Mouse (Mus musculus) urinary bladder, postnatal 4 days (tissue): ENCODE measurements around the gene Hipk1.

Experiments
- DNase-seq, 2 experiments: peaks; one replicate each; pipeline ENCODE4 v3.0.0; 2021 to 2022; ENCODE audit warnings: low spot score in 2 of 2

Hipk1 gene

DNA sequence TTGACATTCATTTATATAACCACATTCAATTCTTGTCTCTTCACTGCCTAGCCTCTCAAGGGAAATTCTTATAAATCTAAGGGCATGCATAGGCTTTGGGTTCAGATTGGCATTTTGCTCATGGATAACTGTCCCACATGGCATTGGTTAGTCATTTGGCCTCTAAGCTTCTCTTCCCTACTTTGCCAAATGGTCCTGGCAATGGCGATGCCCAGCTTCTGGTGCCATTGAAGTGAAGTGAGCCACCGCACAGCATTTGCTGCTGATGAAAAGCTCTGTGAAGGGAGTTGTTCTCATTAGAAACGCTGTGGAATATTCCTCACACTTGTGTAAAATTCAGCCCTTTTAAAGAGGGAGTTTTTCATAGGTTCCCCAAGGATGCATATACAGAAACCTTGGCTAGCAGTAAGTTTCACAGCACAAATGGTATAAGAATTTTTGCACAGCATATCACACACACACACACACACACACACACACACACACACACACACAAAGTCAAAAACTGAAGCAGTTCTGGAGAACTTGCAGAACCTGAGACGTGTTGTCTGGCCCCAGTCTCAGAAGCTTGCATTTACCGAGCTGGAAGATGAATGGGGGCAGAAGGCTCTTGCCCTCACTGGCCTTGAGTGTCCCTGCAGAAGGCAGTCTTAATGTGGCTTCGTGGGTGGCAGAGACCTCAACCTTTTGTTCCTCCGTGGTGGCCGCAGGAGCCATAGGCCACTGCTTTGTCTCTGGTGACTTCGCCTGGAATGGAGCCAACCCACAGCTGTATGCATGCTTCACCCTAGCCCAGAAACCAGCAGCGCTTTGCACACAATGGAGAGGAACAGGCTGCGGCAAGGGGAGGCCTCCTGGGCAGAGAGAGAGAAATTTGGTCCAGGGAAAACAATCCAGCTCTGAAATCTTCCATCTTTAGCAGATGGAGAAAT lies 75.3 kb downstream of the Hipk1 start:
- peak in 1 of 2 experiments; percentile 71 for DNase-seq

DNA sequence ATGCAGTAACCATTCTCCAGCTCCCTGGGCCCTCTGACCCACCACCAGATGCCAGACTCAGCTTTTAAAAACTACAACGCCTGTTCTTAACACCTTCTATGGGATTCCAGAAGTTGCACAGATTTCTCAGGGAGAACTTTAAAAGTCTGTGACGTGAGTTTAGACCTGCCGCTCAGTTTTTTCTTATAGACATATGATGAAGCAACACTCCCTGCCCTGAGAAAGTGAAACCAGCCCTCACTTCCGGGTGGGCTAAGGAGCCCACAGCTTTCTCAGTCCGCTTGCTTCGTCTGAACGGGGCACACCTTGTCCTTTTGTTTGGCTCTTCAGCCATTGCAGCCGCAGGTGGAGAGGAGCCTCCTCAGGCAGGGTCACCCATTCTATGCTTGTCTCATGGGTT lies 76.4 kb downstream of the Hipk1 start:
- no peak for DNase-seq

DNA sequence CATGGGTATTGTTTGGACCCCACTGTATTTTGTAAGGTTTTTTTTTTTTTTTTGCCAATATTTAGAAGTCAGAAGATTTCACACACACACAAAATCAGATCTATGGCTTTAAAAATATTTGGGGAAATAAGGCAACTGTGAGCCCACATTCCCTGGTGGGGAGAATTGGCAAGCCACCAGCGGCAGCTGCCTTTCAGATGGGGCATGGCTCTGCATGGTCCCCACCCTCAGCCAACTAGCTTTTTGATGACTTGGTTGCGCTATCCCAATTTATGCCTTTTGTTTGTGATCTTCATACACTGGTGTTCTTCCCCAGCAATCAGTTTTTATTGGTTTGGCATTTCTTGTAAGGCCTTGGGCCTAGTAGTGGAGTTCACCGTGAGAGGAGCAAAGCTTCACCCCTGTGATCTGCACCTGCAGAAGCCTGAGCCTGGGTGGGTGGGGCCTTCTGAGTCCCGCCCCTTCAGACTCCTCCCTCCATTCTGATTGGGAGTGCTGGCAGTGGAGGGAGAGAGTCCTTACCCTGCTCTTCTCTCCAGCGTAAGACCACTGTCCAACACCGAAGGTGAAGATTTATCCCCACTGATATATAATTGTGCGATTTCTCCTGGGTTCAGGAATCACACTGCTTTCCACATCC lies 77.0 kb downstream of the Hipk1 start:
- DNase-seq: no peak

DNA sequence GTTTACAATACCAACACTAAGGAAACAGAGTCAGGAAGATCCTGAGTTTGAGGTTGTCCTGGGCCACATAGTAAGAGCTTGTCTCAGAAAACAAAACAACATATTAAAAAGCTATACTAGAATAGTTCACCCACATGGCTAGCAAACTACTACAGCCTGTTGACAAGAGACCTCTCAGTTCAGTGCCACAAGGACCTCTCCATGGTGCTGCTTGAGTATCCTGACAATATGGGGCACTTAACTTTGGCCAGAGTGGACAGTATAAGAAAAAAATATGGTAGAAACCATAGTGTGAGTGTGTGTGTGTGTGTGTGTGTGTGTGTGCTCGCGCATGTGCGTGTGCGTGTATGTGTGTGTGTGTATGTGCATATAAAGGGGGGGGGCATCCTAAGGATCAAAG lies 79.2 kb downstream of the Hipk1 start:
- no peak for DNase-seq

DNA sequence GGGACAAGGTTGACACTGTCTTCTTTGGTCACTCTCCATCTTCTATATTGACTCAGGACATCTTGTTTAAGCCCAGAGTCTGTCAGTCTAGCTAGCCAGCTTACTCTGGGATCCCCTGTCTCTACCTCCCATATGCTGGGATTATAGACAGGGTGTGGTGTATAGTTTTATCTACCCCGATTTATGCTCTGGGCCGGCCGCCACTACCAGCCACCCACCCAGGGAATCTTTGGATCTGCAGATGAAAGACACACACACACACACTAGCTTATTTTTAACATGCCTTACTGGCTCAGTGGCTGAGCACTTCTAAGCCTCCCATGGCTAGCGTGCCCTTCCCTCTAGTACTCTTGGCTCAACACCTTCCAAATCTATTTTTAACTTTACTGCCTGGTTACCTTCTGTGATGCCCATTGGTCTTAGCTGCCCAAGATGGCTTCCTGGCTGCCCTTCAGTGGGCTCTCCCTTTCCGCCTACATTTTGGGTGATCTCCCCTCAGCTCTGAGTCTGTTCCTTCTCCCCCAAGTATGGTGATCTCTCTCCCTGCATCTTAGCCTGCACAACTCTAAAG lies 81.8 kb downstream of the Hipk1 start:
- no peak for DNase-seq

DNA sequence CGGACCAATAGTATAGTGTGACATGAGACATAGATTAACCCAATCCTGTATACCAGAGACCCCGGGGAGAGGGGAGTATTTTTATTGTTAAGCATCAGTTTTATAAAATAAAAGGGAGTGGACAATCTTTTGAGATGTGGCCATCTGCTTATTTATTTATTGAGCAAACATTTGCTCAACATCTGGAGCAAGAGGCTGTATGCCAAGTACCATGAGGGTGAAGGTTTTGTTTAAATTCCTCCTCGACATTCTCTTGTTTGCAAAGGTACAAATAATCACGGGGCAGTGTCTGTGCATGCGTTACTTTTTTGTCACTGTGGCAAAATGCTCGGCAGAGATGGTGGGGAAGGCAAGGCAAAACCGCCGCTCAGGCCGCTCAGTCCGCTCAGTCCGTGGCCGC lies 85.9 kb downstream of the Hipk1 start:
- no peak for DNase-seq

DNA sequence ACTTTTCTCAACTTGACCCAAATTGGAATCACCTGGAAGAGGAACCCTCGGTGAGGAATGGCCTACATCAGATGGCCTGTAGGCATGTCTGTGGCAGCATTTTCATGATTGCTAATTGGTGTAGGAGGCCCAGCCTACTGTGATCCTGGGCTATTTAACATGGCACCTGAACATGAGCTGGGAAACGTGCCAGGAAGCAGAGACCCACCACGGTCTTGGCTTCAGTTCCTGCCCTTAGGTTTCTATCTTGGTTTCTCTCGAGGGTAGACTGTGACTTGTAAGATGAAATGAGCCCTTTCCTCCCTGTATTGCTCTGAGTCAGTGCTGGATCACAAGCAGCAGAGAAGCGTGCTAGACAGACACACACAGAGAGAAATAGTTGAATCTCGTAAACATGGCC lies 86.7 kb downstream of the Hipk1 start:
- no peak for DNase-seq

DNA sequence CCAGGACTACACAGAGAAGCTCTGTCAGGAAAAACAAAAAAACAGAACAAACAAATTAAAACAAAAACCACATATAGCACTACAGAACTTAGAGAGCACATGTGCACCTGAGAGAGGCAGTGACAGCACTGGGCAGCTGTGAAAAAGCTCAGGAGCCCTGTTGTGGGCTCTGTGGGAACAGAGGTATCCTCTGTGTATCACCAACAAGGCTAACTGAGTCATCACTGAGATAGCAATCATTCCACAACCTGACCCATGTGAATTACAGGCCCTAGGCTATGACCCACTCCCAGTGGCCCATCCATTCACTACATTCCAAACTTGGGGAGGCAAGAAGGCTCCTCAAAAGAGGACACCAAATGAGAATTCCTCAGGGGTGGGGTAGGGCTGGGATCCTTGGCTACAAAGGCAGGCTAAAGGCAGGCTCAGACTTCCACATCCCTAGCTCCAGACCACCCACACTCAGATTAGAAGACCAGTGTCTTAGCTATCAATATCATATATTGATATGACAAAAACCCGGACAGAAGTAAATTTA lies 94.9 kb downstream of the Hipk1 start:
- no peak for DNase-seq

DNA sequence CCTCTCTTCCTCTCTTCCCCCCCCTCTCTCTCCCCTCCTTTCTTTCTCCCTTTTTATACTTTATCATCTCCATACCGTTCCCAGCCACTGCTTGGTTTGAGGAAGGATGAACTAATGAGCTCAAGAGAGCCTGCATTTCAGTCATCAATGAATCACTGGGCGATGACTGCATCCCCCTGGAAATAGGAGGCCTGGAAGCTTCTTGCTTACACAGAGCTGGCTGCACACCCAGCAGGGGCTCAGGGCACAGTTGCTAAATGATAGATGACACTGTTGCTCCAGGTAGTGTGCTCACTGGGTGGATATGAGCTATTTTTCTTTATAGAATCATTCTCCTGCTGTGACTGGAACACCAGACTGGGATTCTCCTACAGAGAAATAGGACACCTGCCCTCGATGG lies 95.8 kb downstream of the Hipk1 start:
- DNase-seq: no peak

DNA sequence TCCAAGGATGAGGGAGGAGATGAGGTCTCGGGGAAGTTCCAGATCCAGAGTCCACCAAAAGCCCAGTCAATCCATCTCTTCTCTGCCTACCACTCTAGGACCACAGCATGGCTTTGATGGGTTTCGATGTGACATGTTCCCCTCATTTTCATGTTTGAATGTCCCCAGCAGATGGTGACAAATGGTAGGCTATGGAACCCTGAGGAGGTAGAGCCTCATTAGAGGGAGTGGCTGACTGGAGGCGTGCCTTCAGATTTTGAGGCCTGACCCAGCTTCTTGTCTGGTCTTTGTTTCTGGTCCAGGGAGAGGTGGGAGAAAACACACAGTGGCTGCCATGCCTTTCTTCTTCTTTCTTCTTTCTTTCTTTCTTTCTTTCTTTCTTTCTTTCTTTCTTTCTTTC lies 100.9 kb downstream of the Hipk1 start:
- no peak for DNase-seq
